ENCODE assay signal across 19 mouse cellular contexts in genomic region chr6:40076089-40076488, GRCm38 (mm10).
A peak's percentile ranks its signal among the peaks of the same experiment; 100 is the strongest.
DNase-seq lines count a peak whose midpoint lies in the region; ATAC-seq and TF ChIP-seq lines count a peak whose summit lies in the region.
"Had no signal": no experiment of that assay in that cellular context is flagged by ENCODE, and none has a peak within 500 bp of the region (broad histone marks: within the 10 kb centered on the region; RNA-seq: fewer than 3 reads in every experiment).

No protein-coding gene starts in this region.

- no peaks in the 10 kb centered on the region for H3K9me3 ChIP-seq in forebrain, embryonic 15.5 days
- H3K9me3 ChIP-seq in forebrain, embryonic 16.5 days (ENCODE audit: control insufficient read depth, low read length), result no peaks in the 10 kb centered on the region
- H3K9me3 ChIP-seq in lung, embryonic 14.5 days (ENCODE audit: low read depth, low read length), result no peaks in the 10 kb centered on the region
- H3K9me3 ChIP-seq in midbrain, embryonic 15.5 days, result no peaks in the 10 kb centered on the region
- H3K9me3 ChIP-seq in midbrain, embryonic 11.5 days (ENCODE audit: control insufficient read depth, low read length), result no peaks in the 10 kb centered on the region
- no peaks in the 10 kb centered on the region for H3K9me3 ChIP-seq in kidney, embryonic 15.5 days (replicated peaks)
- H3K9me3 ChIP-seq: forebrain, embryonic 10.5 days; heart, embryonic 12.5 days; limb, embryonic 15.5 days; stomach, embryonic 15.5 days had no signal

- H3K4me1 ChIP-seq in forebrain, embryonic 15.5 days, result no peaks in the 10 kb centered on the region
- H3K4me1 ChIP-seq in forebrain, embryonic 16.5 days (replicated peaks; ENCODE audit: control insufficient read depth, insufficient read depth, low read length), result no peaks in the 10 kb centered on the region
- H3K4me1 ChIP-seq in lung, embryonic 14.5 days (ENCODE audit: insufficient read depth), result no peaks in the 10 kb centered on the region
- peaks cover 8% of the 10 kb centered on the region for H3K4me1 ChIP-seq in midbrain, embryonic 15.5 days
- H3K4me1 ChIP-seq in midbrain, embryonic 11.5 days (ENCODE audit: control insufficient read depth, insufficient read depth, low read length), result no peaks in the 10 kb centered on the region
- no peaks in the 10 kb centered on the region for H3K4me1 ChIP-seq in kidney, embryonic 15.5 days
- H3K4me1 ChIP-seq: heart, embryonic 12.5 days; stomach, embryonic 15.5 days had no signal

- no peak for TF ChIP-seq CTCF in lung, embryonic 14.5 days (IDR thresholded peaks at IDR 0.05; ENCODE audit: low read depth)

- no peaks in the 10 kb centered on the region for H3K27me3 ChIP-seq in forebrain, embryonic 15.5 days
- no peaks in the 10 kb centered on the region for H3K27me3 ChIP-seq in forebrain, embryonic 16.5 days (replicated peaks; ENCODE audit: control insufficient read depth, insufficient read depth, low read length)
- no peaks in the 10 kb centered on the region for H3K27me3 ChIP-seq in lung, embryonic 14.5 days (ENCODE audit: insufficient read depth, low read length)
- H3K27me3 ChIP-seq in midbrain, embryonic 15.5 days (replicated peaks), result no peaks in the 10 kb centered on the region
- H3K27me3 ChIP-seq in midbrain, embryonic 11.5 days (ENCODE audit: control insufficient read depth, insufficient read depth, low read length), result no peaks in the 10 kb centered on the region
- H3K27me3 ChIP-seq in kidney, embryonic 15.5 days, result no peaks in the 10 kb centered on the region
- H3K27me3 ChIP-seq: heart, embryonic 12.5 days; limb, embryonic 15.5 days; stomach, embryonic 15.5 days had no signal

- H3K27ac ChIP-seq in forebrain, embryonic 15.5 days (replicated peaks), result 0 out of 2 replicates have a peak overlapping the region, but pooled peaks have one; percentile 0
- no peak overlapping the region for H3K27ac ChIP-seq in forebrain, embryonic 16.5 days (ENCODE audit: low read length)
- H3K27ac ChIP-seq in lung, embryonic 14.5 days (ENCODE audit: low read depth), result 0 out of 2 replicates have a peak overlapping the region, but pooled peaks have one; percentile 4
- H3K27ac ChIP-seq in midbrain, embryonic 15.5 days, result peak overlapping the region; percentile 51
- H3K27ac ChIP-seq in midbrain, embryonic 11.5 days (ENCODE audit: low read depth, low read length), result no peak overlapping the region
- H3K27ac ChIP-seq in kidney, embryonic 15.5 days, result no peak overlapping the region
- H3K27ac ChIP-seq: forebrain, embryonic 10.5 days; limb, embryonic 15.5 days; liver, embryonic 14.5 days; stomach, embryonic 15.5 days had no signal

- no peak overlapping the region for H3K4me3 ChIP-seq in forebrain, embryonic 15.5 days
- no peak overlapping the region for H3K4me3 ChIP-seq in forebrain, embryonic 16.5 days (replicated peaks; ENCODE audit: low read length)
- H3K4me3 ChIP-seq in lung, embryonic 14.5 days (ENCODE audit: low read depth, low read length), result no peak overlapping the region
- no peak overlapping the region for H3K4me3 ChIP-seq in midbrain, embryonic 15.5 days
- H3K4me3 ChIP-seq in midbrain, embryonic 11.5 days (ENCODE audit: low read depth, low read length), result no peak overlapping the region
- H3K4me3 ChIP-seq in kidney, embryonic 15.5 days (replicated peaks), result no peak overlapping the region
- H3K4me3 ChIP-seq: forebrain, embryonic 10.5 days; heart, embryonic 12.5 days; limb, embryonic 15.5 days; stomach, embryonic 15.5 days had no signal

- DNase-seq in lung, embryonic 14.5 days, result peak; percentile 29
- DNase-seq in lung, postnatal 36 days, result no peak
- no peak for DNase-seq in midbrain, embryonic 11.5 days (ENCODE audit: low spot score, missing footprints)
- DNase-seq: adrenal gland, postnatal 25 days; cerebellum, adult 11 months; cerebellum, adult 9-11 months; gastrocnemius, postnatal 25 days; heart, adult 18-20 months; thymus, postnatal 25 days had no signal

- no peaks in the 10 kb centered on the region for H3K36me3 ChIP-seq in forebrain, embryonic 15.5 days
- H3K36me3 ChIP-seq in forebrain, embryonic 16.5 days (ENCODE audit: control insufficient read depth, insufficient read depth), result no peaks in the 10 kb centered on the region
- no peaks in the 10 kb centered on the region for H3K36me3 ChIP-seq in lung, embryonic 14.5 days (ENCODE audit: insufficient read depth)
- H3K36me3 ChIP-seq in midbrain, embryonic 15.5 days (replicated peaks), result no peaks in the 10 kb centered on the region
- H3K36me3 ChIP-seq in midbrain, embryonic 11.5 days (ENCODE audit: control insufficient read depth, insufficient read depth, low read length), result no peaks in the 10 kb centered on the region
- H3K36me3 ChIP-seq in kidney, embryonic 15.5 days, result no peaks in the 10 kb centered on the region
- H3K36me3 ChIP-seq: forebrain, embryonic 10.5 days; heart, embryonic 12.5 days; limb, embryonic 15.5 days; stomach, embryonic 15.5 days had no signal

- H3K4me2 ChIP-seq in forebrain, embryonic 15.5 days (replicated peaks), result no peak overlapping the region
- no peak overlapping the region for H3K4me2 ChIP-seq in forebrain, embryonic 16.5 days (ENCODE audit: low read length)
- no peak overlapping the region for H3K4me2 ChIP-seq in lung, embryonic 14.5 days
- H3K4me2 ChIP-seq in midbrain, embryonic 15.5 days, result no peak overlapping the region
- H3K4me2 ChIP-seq in midbrain, embryonic 11.5 days, result no peak overlapping the region
- no peak overlapping the region for H3K4me2 ChIP-seq in kidney, embryonic 15.5 days
- H3K4me2 ChIP-seq: heart, embryonic 12.5 days; limb, embryonic 15.5 days; stomach, embryonic 15.5 days had no signal

- ATAC-seq in forebrain, embryonic 15.5 days (replicated peaks), result no peak
- no peak for ATAC-seq in forebrain, embryonic 16.5 days
- ATAC-seq in lung, embryonic 14.5 days (ENCODE audit: insufficient read depth), result peak; percentile 84
- ATAC-seq in midbrain, embryonic 15.5 days (replicated peaks), result no peak
- no peak for ATAC-seq in midbrain, embryonic 11.5 days (ENCODE audit: low FRiP score)
- ATAC-seq in kidney, embryonic 15.5 days (replicated peaks; ENCODE audit: low FRiP score), result no peak
- ATAC-seq: intestine, postnatal 0 days had no signal

- no peak overlapping the region for H3K9ac ChIP-seq in forebrain, embryonic 15.5 days (replicated peaks)
- H3K9ac ChIP-seq in forebrain, embryonic 16.5 days (replicated peaks; ENCODE audit: low read depth, low read length), result no peak overlapping the region
- H3K9ac ChIP-seq in lung, embryonic 14.5 days, result no peak overlapping the region
- no peak overlapping the region for H3K9ac ChIP-seq in midbrain, embryonic 15.5 days
- no peak overlapping the region for H3K9ac ChIP-seq in midbrain, embryonic 11.5 days (ENCODE audit: low read length)
- no peak overlapping the region for H3K9ac ChIP-seq in kidney, embryonic 15.5 days
- H3K9ac ChIP-seq: heart, embryonic 12.5 days; limb, embryonic 15.5 days; liver, embryonic 14.5 days; stomach, embryonic 15.5 days had no signal

- WGBS in forebrain, embryonic 15.5 days, result 42% methylated on average over 1 of the region's 1 CpGs
- WGBS in forebrain, embryonic 16.5 days, result 40% methylated on average over 1 of the region's 1 CpGs
- WGBS in lung, embryonic 14.5 days, result 4% methylated on average over 1 of the region's 1 CpGs
- WGBS in midbrain, embryonic 15.5 days, result 4% methylated on average over 1 of the region's 1 CpGs
- 30% methylated on average over 1 of the region's 1 CpGs for WGBS in midbrain, embryonic 11.5 days
- WGBS in kidney, embryonic 15.5 days, result 21% methylated on average over 1 of the region's 1 CpGs

Comparison
In these comparisons a context has a peak if more than half of its experiments do, and no peak if none do; other contexts are left out.
1. H3K27ac ChIP-seq: peak in forebrain, embryonic 15.5 days (single experiment), lung, embryonic 14.5 days (single experiment) and midbrain, embryonic 15.5 days (single experiment); none in forebrain, embryonic 16.5 days (single experiment), midbrain, embryonic 11.5 days (single experiment) and kidney, embryonic 15.5 days (single experiment).